Mouse (Mus musculus) liver, adult (tissue): ENCODE results near the gene Use1.

Source experiments
- GATA4 ChIP-seq: IDR thresholded peaks from 2 replicates; pipeline ENCODE4 v1.6.1; 2014; ENCODE audit warnings: mild to moderate bottlenecking, low read length; ENCODE audit not compliant: insufficient replicate concordance

Use1 gene

GRCm38 (mm10) chr8:71392391-71392790 lies 25.7 kb downstream of the Use1 start:
- TF ChIP-seq GATA4 = no peak

DNA sequence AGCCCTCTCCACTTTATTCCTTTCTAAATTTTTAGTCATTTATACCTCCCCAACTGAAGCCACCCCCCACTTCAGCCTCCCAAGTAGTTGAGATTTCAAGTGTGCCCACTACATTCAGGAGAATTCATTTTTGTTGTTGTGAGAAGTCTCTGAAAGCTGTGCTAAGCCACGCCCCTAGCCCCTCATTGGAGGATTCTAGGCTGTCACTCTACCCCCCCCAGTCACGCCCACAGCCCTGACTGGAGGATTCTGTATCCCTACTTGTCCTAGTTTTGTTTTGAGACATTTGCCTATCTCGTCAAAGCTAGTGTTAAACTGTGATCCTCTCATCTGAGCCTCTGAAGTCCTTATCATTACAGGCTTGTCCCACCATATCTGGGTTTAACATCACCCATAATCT lies 26.2 kb downstream of the Use1 start:
- no peak for TF ChIP-seq GATA4

DNA sequence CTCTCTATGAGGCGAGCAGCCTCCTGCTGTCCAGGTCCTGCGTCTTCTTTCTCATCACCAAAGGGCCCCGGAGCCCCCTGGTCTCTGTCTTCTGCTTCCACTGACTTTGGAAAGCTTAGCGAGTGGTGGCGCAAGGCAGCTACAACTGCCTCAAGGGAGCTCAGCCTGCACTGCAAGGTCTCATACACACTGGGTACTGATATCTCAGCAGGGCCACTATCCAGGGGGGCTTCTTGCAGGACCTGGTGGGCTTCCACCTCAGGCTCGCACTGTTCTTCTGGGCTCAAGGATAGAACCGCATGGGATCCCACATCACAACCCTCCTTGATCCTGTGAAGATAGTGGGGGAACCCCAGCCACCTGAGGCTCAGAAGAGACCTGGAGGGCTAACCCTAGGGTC lies 27.8 kb downstream of the Use1 start:
- no peak for TF ChIP-seq GATA4

- no peak for TF ChIP-seq GATA4
Observed at GRCm38 (mm10) chr8:71395071-71395470, 28.4 kb downstream of the Use1 start.

- peak; percentile 88; the same call in 1 of the 2 replicates for TF ChIP-seq GATA4
Observed at GRCm38 (mm10) chr8:71395629-71396028, 29.0 kb downstream of the Use1 start, which contains the start of gene Ushbp1. Gene Ushbp1, minus strand, starts transcription at chr8:71395802.

DNA sequence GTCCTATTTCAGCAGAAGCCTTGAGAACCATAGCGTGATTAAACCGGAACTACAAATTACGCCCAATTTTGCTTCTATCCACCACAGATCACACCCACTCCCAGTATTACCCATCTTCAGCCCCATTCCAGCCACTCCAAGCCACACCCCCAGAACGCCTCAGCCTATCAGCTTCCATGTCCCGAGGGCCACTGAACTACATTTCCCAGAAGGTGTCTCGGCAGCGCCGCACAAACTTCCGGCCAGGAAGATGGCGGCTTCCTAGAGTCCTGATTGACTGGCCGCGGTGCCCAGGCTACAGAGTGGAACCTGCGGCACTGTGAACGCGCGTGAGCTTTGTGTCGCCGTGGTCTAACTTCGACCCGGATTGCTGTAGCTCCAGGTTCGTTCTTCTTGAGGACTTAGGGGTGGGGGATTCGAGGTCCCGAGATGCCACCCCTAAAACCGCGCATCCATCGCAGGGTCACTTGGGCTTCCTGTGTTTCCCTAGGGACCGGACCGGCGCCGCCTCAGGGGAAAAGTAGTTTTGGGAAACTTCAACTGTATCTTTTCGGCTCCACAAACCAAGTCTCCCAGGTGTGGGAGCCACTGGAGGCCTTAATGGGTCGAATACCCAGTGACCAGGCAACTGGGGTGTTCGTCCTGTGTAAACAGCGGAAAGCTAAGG lies 30.1 kb downstream of the Use1 start, which contains the start of gene Babam1:
Babam1 (plus strand) TSS at position 223 of the 667 bp plus-strand sequence.
- 0 out of 2 replicates have a peak, but pooled peaks have one; percentile 35 for TF ChIP-seq GATA4

DNA sequence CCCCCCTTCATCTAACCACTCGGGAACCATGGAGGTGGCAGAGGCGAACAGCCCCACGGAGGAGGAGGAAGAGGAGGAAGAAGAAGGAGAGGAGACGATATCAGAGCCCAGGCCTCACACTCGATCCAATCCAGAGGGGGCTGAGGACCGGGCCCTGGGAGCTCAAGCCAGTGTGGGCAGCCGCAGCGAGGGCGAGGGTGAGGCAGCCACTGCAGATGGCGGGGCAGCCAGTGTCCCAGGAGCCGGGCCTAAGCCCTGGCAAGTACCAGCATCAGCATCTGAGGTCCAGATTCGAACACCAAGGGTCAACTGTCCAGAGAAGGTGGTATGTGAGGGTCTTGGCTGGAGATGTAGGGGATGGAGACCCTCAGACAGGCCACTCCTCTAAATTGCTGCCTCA lies 31.1 kb downstream of the Use1 start:
- TF ChIP-seq GATA4 = no peak

DNA sequence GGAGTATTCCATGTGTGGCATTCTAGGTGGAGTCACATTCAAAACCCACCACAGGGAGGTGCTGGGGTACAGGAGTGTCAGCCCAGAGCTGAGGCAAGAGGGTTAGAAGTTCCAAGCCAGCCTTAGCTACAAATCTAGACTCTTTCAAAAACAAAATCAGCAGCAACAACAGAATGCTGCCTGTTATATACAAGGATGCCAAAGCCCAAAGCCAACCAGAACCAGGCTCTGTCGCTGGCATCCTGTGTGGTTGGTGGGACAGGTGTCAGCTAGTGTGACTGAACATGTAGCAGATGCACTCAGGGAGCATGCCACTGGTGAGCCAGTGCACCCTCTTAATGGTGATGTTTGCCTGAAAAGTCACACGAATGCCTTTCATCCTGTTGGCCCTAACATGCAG lies 34.2 kb downstream of the Use1 start:
- TF ChIP-seq GATA4 = no peak

DNA sequence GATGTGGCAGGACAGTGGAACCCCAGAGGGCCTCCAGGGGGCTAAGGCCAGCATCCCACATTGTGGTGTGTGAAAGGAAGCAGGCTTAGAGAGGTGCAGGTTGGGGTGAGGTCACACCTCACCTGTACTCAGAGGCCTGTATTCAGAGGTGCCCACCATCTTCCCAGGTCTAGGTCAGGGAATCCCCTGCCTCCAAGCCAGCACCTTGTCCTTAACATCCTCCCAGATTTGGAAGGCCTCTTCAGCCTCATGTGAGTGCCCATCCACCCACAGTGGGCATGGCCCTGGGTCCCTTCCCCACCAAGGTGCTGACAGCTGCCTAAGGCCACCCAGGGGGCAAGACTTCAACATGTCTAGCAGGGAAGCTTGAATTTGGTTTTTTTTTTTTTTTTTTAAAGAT lies 34.8 kb downstream of the Use1 start:
- TF ChIP-seq GATA4 = no peak

DNA sequence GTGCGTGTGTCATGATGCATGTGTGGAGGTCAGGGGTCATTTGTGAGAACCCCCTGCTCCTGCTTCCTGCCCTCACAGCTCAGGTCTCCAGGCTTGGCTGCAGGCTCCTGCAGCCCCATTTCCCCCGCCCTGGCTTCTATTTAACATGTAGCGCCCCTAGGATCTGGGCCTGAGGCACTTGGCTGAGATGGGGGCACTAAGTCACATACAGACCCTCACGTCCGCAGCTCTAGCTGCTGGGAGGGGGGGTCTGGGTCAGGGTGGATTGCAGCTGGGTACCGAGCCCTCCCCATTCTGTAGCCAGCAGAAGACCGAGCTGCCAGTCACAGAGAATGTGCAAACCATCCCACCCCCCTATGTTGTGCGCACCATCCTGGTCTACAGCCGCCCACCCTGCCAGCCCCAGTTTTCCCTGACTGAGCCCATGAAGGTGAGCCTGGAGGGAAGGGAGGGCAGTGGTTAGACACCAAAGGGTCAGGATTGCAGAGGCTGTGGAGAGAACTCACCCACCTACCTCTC lies 35.9 kb downstream of the Use1 start:
- TF ChIP-seq GATA4 = no peak

DNA sequence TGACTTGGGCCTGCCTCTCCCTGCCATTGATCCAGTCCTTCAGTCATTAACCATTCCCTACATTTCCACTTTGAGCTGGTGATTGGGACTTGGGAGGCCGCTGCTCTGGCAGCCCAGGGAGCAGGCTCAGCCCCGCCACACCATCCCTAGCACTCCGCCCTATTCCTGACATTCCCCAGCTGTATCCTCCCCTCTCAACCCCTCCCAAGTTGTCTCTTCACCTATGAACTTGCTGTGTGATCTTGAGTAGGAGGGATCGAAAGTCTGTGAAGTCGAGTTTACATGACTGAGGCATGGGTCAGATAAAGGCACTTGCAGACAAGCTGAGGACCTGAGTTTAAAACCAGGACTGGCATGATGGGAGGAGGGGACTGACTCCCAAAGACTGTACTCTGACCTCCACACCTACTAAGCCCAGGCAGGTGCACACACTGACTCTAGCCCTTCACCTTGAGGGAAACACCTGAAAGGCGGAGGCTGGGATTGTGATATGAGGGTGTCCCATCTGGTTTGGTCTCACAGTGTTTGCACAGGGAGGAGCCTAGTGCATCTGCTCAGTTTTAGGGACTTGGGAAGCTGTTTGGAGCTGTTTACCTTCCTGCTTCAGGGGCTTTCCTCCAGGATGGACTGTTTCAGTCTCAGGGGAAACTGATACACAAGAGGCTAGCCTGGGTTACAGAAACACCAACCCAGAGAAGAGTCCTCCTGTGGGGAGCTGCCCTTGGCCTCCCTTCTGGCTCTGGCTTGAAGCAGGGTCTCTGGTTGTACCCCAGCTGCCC lies 36.6 kb downstream of the Use1 start:
- no peak for TF ChIP-seq GATA4

DNA sequence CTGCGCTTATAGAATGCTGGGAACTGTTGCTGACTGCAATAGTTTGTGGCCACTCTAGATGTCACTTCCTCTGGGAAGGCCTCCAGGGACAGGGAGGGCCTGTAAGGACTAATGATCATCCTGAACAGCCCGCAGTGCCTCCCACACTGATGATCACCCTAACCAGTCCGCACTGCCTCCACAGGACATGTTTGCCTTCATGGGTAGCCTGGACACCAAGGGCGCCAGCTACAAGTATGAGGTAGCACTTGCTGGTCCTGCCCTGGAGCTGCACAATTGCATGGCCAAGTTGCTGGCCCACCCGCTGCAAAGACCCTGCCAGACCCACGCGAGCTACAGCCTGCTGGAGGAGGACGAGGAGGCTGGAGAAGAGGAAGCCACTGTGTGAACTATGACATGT lies 37.4 kb downstream of the Use1 start:
- TF ChIP-seq GATA4 = no peak

DNA sequence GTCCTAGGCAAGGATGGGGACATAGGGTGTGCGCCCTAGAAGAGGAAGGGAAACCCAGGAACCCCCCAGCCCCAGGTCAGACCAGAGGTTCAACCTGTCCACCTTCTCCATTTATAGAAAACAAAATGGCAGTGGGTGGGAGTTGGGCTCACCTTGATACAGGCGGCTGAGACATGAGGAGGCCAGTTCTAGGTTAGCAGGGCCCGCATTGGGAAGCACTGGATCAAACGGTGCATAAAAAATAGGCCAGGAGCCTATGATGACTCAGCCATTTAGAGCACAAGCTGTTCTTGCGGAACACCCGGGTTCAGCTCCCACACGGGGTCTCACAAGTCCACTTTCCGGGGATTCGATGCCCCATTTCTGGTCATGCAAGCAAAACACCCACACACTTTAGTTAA lies 38.3 kb downstream of the Use1 start:
- no peak for TF ChIP-seq GATA4

GRCm38 (mm10) chr8:71405401-71406098 lies 38.9 kb downstream of the Use1 start, which contains the start of gene Ankle1:
Gene Ankle1, plus strand, starts transcription at chr8:71406010.
- TF ChIP-seq GATA4 = no peak
